Mouse (Mus musculus): ENCODE measurements around the gene Bmp8b. TPM values are rescaled to one million over a fixed set of nuclear protein-coding genes. Genes with fewer than 3 reads are reported as not detected.

Bmp8b gene
- polyA plus RNA-seq, 1 experiment = not detected

DNA sequence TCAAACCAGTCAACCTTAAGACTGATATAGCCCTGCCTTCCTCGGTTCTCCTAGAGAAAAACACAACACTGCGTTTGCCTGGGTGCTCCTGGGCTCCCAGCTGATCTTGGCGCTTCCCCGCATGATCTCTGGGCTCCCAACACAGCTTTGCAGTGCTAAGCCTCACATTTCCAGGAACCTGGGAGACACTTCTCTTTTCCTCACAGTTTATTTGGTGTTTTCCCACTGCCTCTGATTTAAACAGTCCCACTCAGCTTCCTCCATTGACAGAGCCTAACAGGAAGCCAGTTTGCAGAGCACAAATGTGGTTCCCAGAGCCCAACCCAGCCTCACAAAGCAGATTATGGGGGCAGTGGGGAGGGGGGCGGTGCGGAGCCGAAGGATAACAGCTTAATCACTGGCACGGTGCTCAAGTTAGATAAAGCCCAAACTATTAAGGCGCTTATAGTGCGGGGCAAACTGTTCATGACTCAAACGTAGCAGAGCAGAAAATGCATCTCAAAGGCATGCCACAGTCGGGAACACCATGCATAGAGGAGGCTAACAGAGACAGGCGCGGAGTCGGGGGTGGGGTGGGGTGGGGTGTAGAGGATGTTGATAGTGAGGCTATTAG lies 57.4 kb downstream of the Bmp8b start:
- Histone ChIP-seq H3K9me3 (peaks cover 23% of the 10 kb centered on the region), H3K4me1 (peaks cover 27% of the 10 kb centered on the region), H3K4me3 (replicated peaks) (peak overlapping the region; percentile 71), H3K27me3 (replicated peaks) (peaks cover 64% of the 10 kb centered on the region), H3K36me3 (replicated peaks; ENCODE audit: low read length) (no peaks in the 10 kb centered on the region)
- no peak for TF ChIP-seq GATA1 (IDR thresholded peaks at IDR 0.05; ENCODE audit: borderline replicate concordance, low read length)
- no peak for TF ChIP-seq FLI1 (IDR thresholded peaks at IDR 0.05; ENCODE audit: low read length)

DNA sequence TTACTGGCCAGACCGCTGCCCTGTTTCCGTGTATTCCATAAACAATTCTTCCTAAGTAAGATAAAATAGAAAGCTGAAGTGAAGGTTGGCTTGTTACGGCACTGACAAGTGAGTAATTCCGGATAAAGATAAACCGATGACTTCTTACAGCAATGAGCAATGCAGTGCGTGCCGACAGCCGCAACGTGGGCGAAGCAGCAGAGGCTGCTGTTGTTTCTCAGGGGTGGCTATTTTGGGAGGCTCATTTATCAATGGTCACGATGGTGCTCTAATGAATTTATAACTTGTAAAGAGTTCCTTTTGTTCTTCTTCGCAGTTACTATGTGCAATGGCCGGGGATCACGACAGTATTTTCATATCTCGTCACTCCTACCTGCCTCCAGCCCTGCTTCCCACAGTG lies 59.2 kb downstream of the Bmp8b start:
- Histone ChIP-seq H3K27me3 (replicated peaks) (peaks cover 73% of the 10 kb centered on the region), H3K4me1 (peaks cover 27% of the 10 kb centered on the region), H3K4me3 (replicated peaks) (no peak overlapping the region), H3K9me3 (peaks cover 22% of the 10 kb centered on the region), H3K36me3 (replicated peaks; ENCODE audit: low read length) (no peaks in the 10 kb centered on the region)
- TF ChIP-seq GATA1 (IDR thresholded peaks at IDR 0.05; ENCODE audit: borderline replicate concordance, low read length) (no peak), FLI1 (IDR thresholded peaks at IDR 0.05; ENCODE audit: low read length) (no peak)

DNA sequence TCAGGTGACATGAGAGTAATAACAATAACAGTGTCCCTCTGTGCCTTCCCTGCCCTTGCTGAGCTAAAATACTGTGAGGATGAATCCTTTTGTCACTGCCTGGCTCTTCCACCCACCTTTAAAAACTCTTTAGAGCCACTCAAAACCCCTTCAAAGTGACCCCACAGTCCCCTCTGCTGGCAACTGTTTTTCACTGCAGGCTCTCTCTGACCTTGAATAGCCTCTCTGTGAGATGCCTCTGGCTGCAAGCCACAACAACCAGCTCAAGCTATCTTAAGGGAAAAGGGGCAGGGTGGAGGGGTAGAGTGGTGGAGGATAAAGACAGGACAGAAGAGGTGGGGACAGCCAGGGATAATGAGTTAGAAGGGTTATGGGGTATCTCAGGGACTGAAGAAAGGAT lies 66.8 kb downstream of the Bmp8b start:
- Histone ChIP-seq H3K9me3 (peaks cover 10% of the 10 kb centered on the region), H3K4me1 (peaks cover 17% of the 10 kb centered on the region), H3K4me3 (replicated peaks) (no peak overlapping the region), H3K27me3 (replicated peaks) (peaks cover 77% of the 10 kb centered on the region), H3K36me3 (replicated peaks; ENCODE audit: low read length) (no peaks in the 10 kb centered on the region)
- TF ChIP-seq FLI1 (IDR thresholded peaks at IDR 0.05; ENCODE audit: low read length) = no peak
- no peak for TF ChIP-seq GATA1 (IDR thresholded peaks at IDR 0.05; ENCODE audit: borderline replicate concordance, low read length)

Other genes with a start within 250 kb of the Bmp8b start
- gene Cap1, start 219.1 kb upstream of the Bmp8b start, polyA plus RNA-seq (2012; ENCODE audit: insufficient read depth, low replicate concordance) = 88.2 and 145 TPM in 2 replicates
- 0.12 and 14.4 TPM in 2 replicates for gene Mfsd2a, start 144.0 kb upstream of the Bmp8b start, polyA plus RNA-seq (2012; ENCODE audit: insufficient read depth, low replicate concordance)
- not detected in 2 replicates for gene Mycl, start 109.5 kb upstream of the Bmp8b start, polyA plus RNA-seq (2012; ENCODE audit: insufficient read depth, low replicate concordance)
- 0.85 and 3.7 TPM in 2 replicates for gene Trit1, start 88.6 kb upstream of the Bmp8b start, polyA plus RNA-seq (2012; ENCODE audit: insufficient read depth, low replicate concordance)
- gene Oxct2b, start 11.1 kb downstream of the Bmp8b start, polyA plus RNA-seq (2012; ENCODE audit: insufficient read depth, low replicate concordance) = 3.0 TPM in 1 of 2 replicates, not detected in the other
- 4.7 TPM in 1 of 2 replicates, not detected in the other for gene Ppie, start 34.8 kb downstream of the Bmp8b start, polyA plus RNA-seq (2012; ENCODE audit: insufficient read depth, low replicate concordance)
- not detected in 2 replicates for gene Hpcal4, start 78.1 kb downstream of the Bmp8b start, polyA plus RNA-seq (2012; ENCODE audit: insufficient read depth, low replicate concordance)
- not detected in 2 replicates for gene Nt5c1a, start 96.3 kb downstream of the Bmp8b start, polyA plus RNA-seq (2012; ENCODE audit: insufficient read depth, low replicate concordance)
- gene Heyl, start 128.4 kb downstream of the Bmp8b start, polyA plus RNA-seq (2012; ENCODE audit: insufficient read depth, low replicate concordance) = not detected in 2 replicates
- gene Pabpc4, start 157.2 kb downstream of the Bmp8b start, polyA plus RNA-seq (2012; ENCODE audit: insufficient read depth, low replicate concordance) = 478 and 1,194 TPM in 2 replicates
- gene Oxct2a, start 218.5 kb downstream of the Bmp8b start, polyA plus RNA-seq (2012; ENCODE audit: insufficient read depth, low replicate concordance) = 0.56 TPM in 1 of 2 replicates, not detected in the other
- gene Bmp8a, start 238.1 kb downstream of the Bmp8b start, polyA plus RNA-seq (2012; ENCODE audit: insufficient read depth, low replicate concordance) = 5.1 and 11.5 TPM in 2 replicates